Mouse (Mus musculus) A20 (cell line): ENCODE measurements at regions not wholly inside any gene's neighbourhood (a gene's known extent, or its start where the extent isn't known, plus 50 kb on each side); places are given as distances from the start of the nearest gene placed in this dataset.
"Not testable (repeated sequence)": the region's sequence is repeated elsewhere in the genome, so short reads cannot be mapped to it uniquely, and the experiment has no call there.

Experiments used
- DNase-seq: peaks from one replicate; pipeline ENCODE4 v3.0.0-alpha.2; 2011; ENCODE audit warnings: low read depth, low spot score

- DNase-seq = peak; percentile 6
Measured at GRCm38 (mm10) chr17:59179018-59179417, 165.8 kb upstream of the Nudt12 start.

- peak; percentile 39 for DNase-seq
Measured at GRCm38 (mm10) chr17:59156345-59156744, 143.2 kb upstream of the Nudt12 start.

GRCm38 (mm10) chr17:59143760-59144157 lies 130.6 kb upstream of the Nudt12 start:
- no peak for DNase-seq

- DNase-seq = no peak
Measured at GRCm38 (mm10) chr17:59142995-59143759, 130.0 kb upstream of the Nudt12 start.

- no peak for DNase-seq
Measured at GRCm38 (mm10) chr17:59138791-59139190, 125.6 kb upstream of the Nudt12 start.

- peak; percentile 64 for DNase-seq
Measured at GRCm38 (mm10) chr17:59099376-59099775, 86.2 kb upstream of the Nudt12 start.

- not testable (repeated sequence) for DNase-seq
Measured at GRCm38 (mm10) chr17:59076846-59077245, 63.7 kb upstream of the Nudt12 start.

DNA sequence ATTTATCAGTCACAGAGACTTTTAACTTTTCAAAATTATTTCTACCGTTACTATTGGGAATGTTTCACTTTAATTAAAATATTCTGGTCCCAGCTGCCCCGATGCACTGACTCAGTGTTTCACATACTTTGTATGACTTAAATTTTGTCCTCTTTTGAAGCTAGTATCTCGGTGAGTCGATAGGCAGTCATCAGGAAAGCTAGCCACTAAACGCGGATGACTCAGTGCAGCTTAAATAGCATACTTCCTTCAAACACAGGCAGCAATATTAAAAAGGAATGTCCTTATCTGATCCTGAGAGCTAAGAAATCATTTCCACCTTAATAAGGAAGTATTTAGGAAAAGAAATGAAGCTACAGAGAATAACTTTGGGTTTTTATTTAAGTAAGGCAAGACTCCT lies 63.2 kb upstream of the Nudt12 start:
- DNase-seq = not testable (repeated sequence)
